Mouse (Mus musculus) midbrain, embryonic 11.5 days (tissue): ENCODE results near the gene Rcn3. TPM values are rescaled to one million over a fixed set of nuclear protein-coding genes. Genes with fewer than 3 reads are reported as not detected.
A peak's percentile ranks its signal among the peaks of the same experiment; 100 is the strongest.

Experiments used
- ATAC-seq: fragments of 200-750 bp; cut with Nextera tagmentation; 2 replicates; pipeline ENCODE4 v1.8.0; 2017; ENCODE audit warnings: moderate TSS enrichment, moderate library complexity; ENCODE audit not compliant: low FRiP score
- DNase-seq: peaks from one replicate; pipeline ENCODE4 v3.0.0; 2015; ENCODE audit warnings: low spot score; ENCODE audit errors: missing footprints
- H3K27ac ChIP-seq: fragments of 300-500 bp; sonication (generic); 2 replicates; pipeline ENCODE4 v1.5.1; 2014; ENCODE audit warnings: low read depth, low read length
- H3K27me3 ChIP-seq: fragments of 300-500 bp; sonication (generic); 2 replicates; pipeline ENCODE4 v1.6.1; 2014; ENCODE audit warnings: mild to moderate bottlenecking, low read length, moderate library complexity, mixed read lengths; ENCODE audit not compliant: control insufficient read depth, insufficient read depth
- H3K36me3 ChIP-seq: fragments of 300-500 bp; sonication (generic); 2 replicates; pipeline ENCODE4 v1.6.1; 2014; ENCODE audit warnings: mild to moderate bottlenecking, low read length, moderate library complexity, mixed read lengths; ENCODE audit not compliant: control insufficient read depth, insufficient read depth
- H3K4me1 ChIP-seq: fragments of 300-500 bp; sonication (generic); 2 replicates; pipeline ENCODE4 v1.6.1; 2014; ENCODE audit warnings: low read length; ENCODE audit not compliant: control insufficient read depth, insufficient read depth
- H3K4me2 ChIP-seq: fragments of 300-500 bp; sonication (generic); 2 replicates; pipeline ENCODE4 v1.6.1; 2014; ENCODE audit warnings: mild to moderate bottlenecking, moderate library complexity
- H3K4me3 ChIP-seq: fragments of 300-500 bp; sonication (generic); 2 replicates; pipeline ENCODE4 v1.5.1; 2014; ENCODE audit warnings: low read depth, low read length
- H3K9ac ChIP-seq: fragments of 300-500 bp; sonication (generic); 2 replicates; pipeline ENCODE4 v1.6.1; 2014; ENCODE audit warnings: low read length
- H3K9me3 ChIP-seq: fragments of 300-500 bp; sonication (generic); 2 replicates; pipeline ENCODE4 v1.6.1; 2016; ENCODE audit warnings: low read length; ENCODE audit not compliant: control insufficient read depth
- WGBS: fragments of 180-500 bp; shearing (Covaris S2); extraction: QIAGEN DNeasy Blood & Tissue Kit; methylation state at CpG from one replicate; pipeline ENCODE4 v1.1.7; 2014; 5-methylcytosine and 5-hydroxymethylcytosine counted together
- microRNA counts: library from miRNA; unstranded; fragments of <30 nt; microRNA quantifications from one replicate; lab custom pipeline; 2015
- microRNA-seq: library from miRNA; unstranded; fragments of <30 nt; microRNA quantifications from one replicate; pipeline ENCODE4, GENCODE M21; 2017
- polyA plus RNA-seq: library from polyadenylated mRNA; unstranded; fragments of >200 nt; fragmentation: Nextera tagmentation; extraction: Ambion mirVana; gene quantifications from 2 replicates; pipeline ENCODE4 v1.2.1, GENCODE M21; 2014

The Rcn3 gene
- polyA plus RNA-seq, 1 experiment from 2014 or later = 121 TPM

- Histone ChIP-seq H3K27ac (no peak overlapping the region), H3K9ac (no peak overlapping the region), H3K36me3 (peaks cover 62% of the 10 kb centered on the region), H3K27me3 (no peaks in the 10 kb centered on the region), H3K4me1 (no peaks in the 10 kb centered on the region), H3K9me3 (no peaks in the 10 kb centered on the region), H3K4me2 (no peak overlapping the region), H3K4me3 (no peak overlapping the region)
- DNase-seq = no peak
- 90% methylated on average over 9 of the region's 9 CpGs for WGBS
- no peak for ATAC-seq
Measured at GRCm38 (mm10) chr7:45038411-45038810, 53.6 kb downstream of the Rcn3 start.

GRCm38 (mm10) chr7:45037720-45038361, 54.2 kb downstream of the Rcn3 start:
- peak; percentile 94 for DNase-seq
- 76% methylated on average over 7 of the region's 7 CpGs for WGBS
- no peak overlapping the region for H3K9ac ChIP-seq
- H3K4me3 ChIP-seq = no peak overlapping the region
- no peaks in the 10 kb centered on the region for H3K9me3 ChIP-seq
- H3K4me2 ChIP-seq = no peak overlapping the region
- no peaks in the 10 kb centered on the region for H3K4me1 ChIP-seq
- H3K27me3 ChIP-seq = no peaks in the 10 kb centered on the region
- ATAC-seq = no peak
- peaks cover 62% of the 10 kb centered on the region for H3K36me3 ChIP-seq
- no peak overlapping the region for H3K27ac ChIP-seq

GRCm38 (mm10) chr7:45036702-45037101, 55.3 kb downstream of the Rcn3 start:
- H3K27ac ChIP-seq = no peak overlapping the region
- no peaks in the 10 kb centered on the region for H3K4me1 ChIP-seq
- ATAC-seq = no peak
- H3K9me3 ChIP-seq = no peaks in the 10 kb centered on the region
- no peak overlapping the region for H3K4me3 ChIP-seq
- peaks cover 65% of the 10 kb centered on the region for H3K36me3 ChIP-seq
- no peaks in the 10 kb centered on the region for H3K27me3 ChIP-seq
- DNase-seq = no peak
- 91% methylated on average over 11 of the region's 11 CpGs for WGBS
- H3K4me2 ChIP-seq = no peak overlapping the region
- no peak overlapping the region for H3K9ac ChIP-seq

- H3K4me3 ChIP-seq = no peak overlapping the region
- no peak overlapping the region for H3K4me2 ChIP-seq
- 93% methylated on average over 3 of the region's 3 CpGs for WGBS
- H3K4me1 ChIP-seq = no peaks in the 10 kb centered on the region
- H3K27ac ChIP-seq = no peak overlapping the region
- H3K36me3 ChIP-seq = peaks cover 65% of the 10 kb centered on the region
- no peak for DNase-seq
- ATAC-seq = no peak
- H3K9me3 ChIP-seq = no peaks in the 10 kb centered on the region
- no peak overlapping the region for H3K9ac ChIP-seq
- no peaks in the 10 kb centered on the region for H3K27me3 ChIP-seq
Measured at GRCm38 (mm10) chr7:45035631-45036030, 56.4 kb downstream of the Rcn3 start.

- peaks cover 60% of the 10 kb centered on the region for H3K36me3 ChIP-seq
- no peak overlapping the region for H3K27ac ChIP-seq
- H3K4me3 ChIP-seq = no peak overlapping the region
- WGBS = 93% methylated on average over 19 of the region's 19 CpGs
- DNase-seq (no peak), ATAC-seq (no peak)
- H3K4me1 ChIP-seq = no peaks in the 10 kb centered on the region
- no peaks in the 10 kb centered on the region for H3K27me3 ChIP-seq
- H3K9me3 ChIP-seq = no peaks in the 10 kb centered on the region
- no peak overlapping the region for H3K9ac ChIP-seq
- no peak overlapping the region for H3K4me2 ChIP-seq
Measured at GRCm38 (mm10) chr7:45033722-45034359, 58.2 kb downstream of the Rcn3 start.

MicroRNA genes within 50 kb of the gene (microRNA counts, 519-probe panel; counts per million panel counts)
- not detected for microRNA mmu-miR-150 (lab: Ali Mortazavi, UCI)

Small RNAs within 50 kb of the gene (microRNA-seq; reads per million reads assigned to microRNA genes)
- 33.6 reads per million, percentile 42 among the genes with 10 or more reads in this experiment for gene Mir150
- gene Mir5121 = 36.8 reads per million, percentile 43 among the genes with 10 or more reads in this experiment

Other genes starting within 250 kb of the Rcn3 start
- 31.8 and 34.3 TPM in 2 replicates for gene Akt1s1, start 243.2 kb downstream of the Rcn3 start, polyA plus RNA-seq
- gene Tbc1d17, start 243.1 kb downstream of the Rcn3 start, polyA plus RNA-seq = 63.4 and 69.4 TPM in 2 replicates
- 26.1 and 28.6 TPM in 2 replicates for gene Pnkp, start 235.1 kb downstream of the Rcn3 start, polyA plus RNA-seq
- gene Ptov1, start 222.4 kb downstream of the Rcn3 start, polyA plus RNA-seq = 316 and 350 TPM in 2 replicates
- 69.5 and 75.4 TPM in 2 replicates for gene Med25, start 199.5 kb downstream of the Rcn3 start, polyA plus RNA-seq
- 18.8 and 23.1 TPM in 2 replicates for gene Fuz, start 196.1 kb downstream of the Rcn3 start, polyA plus RNA-seq
- gene Ap2a1, start 162.7 kb downstream of the Rcn3 start, polyA plus RNA-seq = 68.0 and 74.8 TPM in 2 replicates
- 0.07 TPM in 1 of 2 replicates, not detected in the other for gene Tsks, start 149.0 kb downstream of the Rcn3 start, polyA plus RNA-seq
- gene Cpt1c, start 117.4 kb downstream of the Rcn3 start, polyA plus RNA-seq = 20.8 and 21.8 TPM in 2 replicates
- 276 and 281 TPM in 2 replicates for gene Prmt1, start 105.7 kb downstream of the Rcn3 start, polyA plus RNA-seq
- gene Irf3, start 94.6 kb downstream of the Rcn3 start, polyA plus RNA-seq = 55.6 and 65.9 TPM in 2 replicates
- 56.0 and 62.2 TPM in 2 replicates for gene Bcl2l12, start 93.5 kb downstream of the Rcn3 start, polyA plus RNA-seq
- gene Scaf1, start 75.9 kb downstream of the Rcn3 start, polyA plus RNA-seq = 43.6 and 44.4 TPM in 2 replicates
- 18.6 and 22.2 TPM in 2 replicates for gene Rras, start 74.3 kb downstream of the Rcn3 start, polyA plus RNA-seq
- 9.6 and 12.2 TPM in 2 replicates for gene Prr12, start 39.3 kb downstream of the Rcn3 start, polyA plus RNA-seq
- gene Nosip, start 29.8 kb downstream of the Rcn3 start, polyA plus RNA-seq = 53.2 and 56.7 TPM in 2 replicates
- gene Prrg2, start 29.5 kb downstream of the Rcn3 start, polyA plus RNA-seq = 12.7 and 13.5 TPM in 2 replicates
- gene Fcgrt, start 11.6 kb upstream of the Rcn3 start, polyA plus RNA-seq = 16.1 and 18.3 TPM in 2 replicates
- gene Rps11, start 32.2 kb upstream of the Rcn3 start, polyA plus RNA-seq = 1,376 and 1,392 TPM in 2 replicates
- gene Rpl13a, start 36.5 kb upstream of the Rcn3 start, polyA plus RNA-seq = 1,212 and 1,290 TPM in 2 replicates
- 0.17 and 0.60 TPM in 2 replicates for gene Gm45713, start 44.0 kb upstream of the Rcn3 start, polyA plus RNA-seq
- gene Flt3l, start 44.2 kb upstream of the Rcn3 start, polyA plus RNA-seq = 0.40 and 0.97 TPM in 2 replicates
- 104 and 105 TPM in 2 replicates for gene Pih1d1, start 62.1 kb upstream of the Rcn3 start, polyA plus RNA-seq
- gene Aldh16a1, start 62.4 kb upstream of the Rcn3 start, polyA plus RNA-seq = 22.0 and 25.7 TPM in 2 replicates
- gene Slc17a7, start 71.7 kb upstream of the Rcn3 start, polyA plus RNA-seq = 0.40 and 0.51 TPM in 2 replicates
- gene Gfy, start 87.3 kb upstream of the Rcn3 start, polyA plus RNA-seq = not detected in 2 replicates
- gene Pth2, start 88.8 kb upstream of the Rcn3 start, polyA plus RNA-seq = 0.53 and 0.63 TPM in 2 replicates
- 0.52 and 0.86 TPM in 2 replicates for gene Ccdc155, start 112.7 kb upstream of the Rcn3 start, polyA plus RNA-seq
- 0.81 and 1.2 TPM in 2 replicates for gene Dkkl1, start 119.9 kb upstream of the Rcn3 start, polyA plus RNA-seq
- gene Tead2, start 123.5 kb upstream of the Rcn3 start, polyA plus RNA-seq = 241 and 253 TPM in 2 replicates
- gene Cd37, start 146.9 kb upstream of the Rcn3 start, polyA plus RNA-seq = 0.81 and 0.97 TPM in 2 replicates
- not detected in 2 replicates for gene Slc6a16, start 148.9 kb upstream of the Rcn3 start, polyA plus RNA-seq
- not detected in 2 replicates for gene Slc6a21, start 185.3 kb upstream of the Rcn3 start, polyA plus RNA-seq
- gene Trpm4, start 241.6 kb upstream of the Rcn3 start, polyA plus RNA-seq = 4.4 and 6.1 TPM in 2 replicates
- 0.11 and 0.19 TPM in 2 replicates for gene Hrc, start 243.1 kb upstream of the Rcn3 start, polyA plus RNA-seq